Mouse (Mus musculus) limb, embryonic 12.5 days (tissue): ENCODE results near the gene Spock3. TPM values are rescaled to one million over a fixed set of nuclear protein-coding genes. Genes with fewer than 3 reads are reported as not detected.
"Not testable (repeated sequence)": the region's sequence is repeated elsewhere in the genome, so short reads cannot be mapped to it uniquely, and the experiment has no call there.

ENCODE experiments used
- ATAC-seq: fragments of 200-750 bp; cut with Nextera tagmentation; 2 replicates; pipeline ENCODE4 v1.8.0; 2017; ENCODE audit warnings: low read depth, moderate TSS enrichment; ENCODE audit not compliant: insufficient number of reproducible peaks, insufficient read depth, low FRiP score, low TSS enrichment
- H3K27ac ChIP-seq: fragments of 300-500 bp; sonication (generic); 2 replicates; pipeline ENCODE4 v1.5.1; 2016; ENCODE audit warnings: mild to moderate bottlenecking, moderate library complexity
- H3K27me3 ChIP-seq: fragments of 300-500 bp; sonication (generic); 2 replicates; pipeline ENCODE4 v1.6.1; 2016; ENCODE audit warnings: mild to moderate bottlenecking, moderate library complexity
- H3K36me3 ChIP-seq: fragments of 300-500 bp; sonication (generic); 2 replicates; pipeline ENCODE4 v1.6.1; 2016; ENCODE audit warnings: mild to moderate bottlenecking, moderate library complexity
- H3K4me1 ChIP-seq: fragments of 300-500 bp; sonication (generic); replicated peaks from 2 replicates; pipeline ENCODE4 v1.6.1; 2016
- H3K4me2 ChIP-seq: fragments of 300-500 bp; sonication (generic); 2 replicates; pipeline ENCODE4 v1.6.1; 2016; ENCODE audit warnings: mild to moderate bottlenecking, moderate library complexity
- H3K4me3 ChIP-seq: fragments of 300-500 bp; sonication (generic); replicated peaks from 2 replicates; pipeline ENCODE4 v1.5.1; 2016; ENCODE audit warnings: mild to moderate bottlenecking
- H3K9ac ChIP-seq: fragments of 300-500 bp; sonication (generic); replicated peaks from 2 replicates; pipeline ENCODE4 v1.6.1; 2016; ENCODE audit warnings: mild to moderate bottlenecking, moderate library complexity
- H3K9me3 ChIP-seq: fragments of 300-500 bp; sonication (generic); 2 replicates; pipeline ENCODE4 v1.6.1; 2016; ENCODE audit warnings: mild to moderate bottlenecking, moderate library complexity
- WGBS: fragments of 180-500 bp; shearing (Covaris S2); methylation state at CpG from one replicate; pipeline ENCODE4 v1.1.7; 2016; 5-methylcytosine and 5-hydroxymethylcytosine counted together
- polyA plus RNA-seq: library from polyadenylated mRNA; unstranded; fragments of >200 nt; fragmentation: Nextera tagmentation; extraction: Ambion mirVana; gene quantifications from 2 replicates; pipeline ENCODE4 v1.2.1, GENCODE M21; 2016

Gene Spock3
- polyA plus RNA-seq, 1 experiment from 2014 or later, result 15.8 TPM

GRCm38 (mm10) chr8:63163861-63164260 is 213.1 kb downstream of the Spock3 start:
- 52% methylated on average over 2 of the region's 2 CpGs for WGBS
- not testable (repeated sequence) for H3K4me2 ChIP-seq, H3K9me3 ChIP-seq, H3K27ac ChIP-seq, H3K4me1 ChIP-seq, ATAC-seq, H3K4me3 ChIP-seq, H3K27me3 ChIP-seq, H3K36me3 ChIP-seq, H3K9ac ChIP-seq

GRCm38 (mm10) chr8:63165326-63165725 is 214.5 kb downstream of the Spock3 start:
- no peak overlapping the region for H3K4me3 ChIP-seq
- ATAC-seq, result no peak
- H3K27me3 ChIP-seq, result no peaks in the 10 kb centered on the region
- no peaks in the 10 kb centered on the region for H3K9me3 ChIP-seq
- H3K36me3 ChIP-seq, result no peaks in the 10 kb centered on the region
- no peak overlapping the region for H3K27ac ChIP-seq
- no peak overlapping the region for H3K4me2 ChIP-seq
- no peak overlapping the region for H3K9ac ChIP-seq
- H3K4me1 ChIP-seq, result no peaks in the 10 kb centered on the region

- Histone ChIP-seq H3K27me3 (no peaks in the 10 kb centered on the region), H3K9ac (no peak overlapping the region), H3K9me3 (no peaks in the 10 kb centered on the region), H3K4me1 (no peaks in the 10 kb centered on the region), H3K36me3 (no peaks in the 10 kb centered on the region), H3K4me2 (no peak overlapping the region), H3K27ac (no peak overlapping the region), H3K4me3 (no peak overlapping the region)
- ATAC-seq, result no peak
These were observed 219.1 kb downstream of the Spock3 start for GRCm38 (mm10) chr8:63169956-63170355.

GRCm38 (mm10) chr8:63181272-63181671 is 230.5 kb downstream of the Spock3 start:
- 41% methylated on average over 1 of the region's 1 CpGs for WGBS
- Histone ChIP-seq H3K9me3 (no peaks in the 10 kb centered on the region), H3K36me3 (no peaks in the 10 kb centered on the region), H3K27ac (no peak overlapping the region), H3K9ac (no peak overlapping the region), H3K4me2 (no peak overlapping the region), H3K4me3 (no peak overlapping the region), H3K4me1 (no peaks in the 10 kb centered on the region), H3K27me3 (no peaks in the 10 kb centered on the region)
- no peak for ATAC-seq

GRCm38 (mm10) chr8:63258812-63259385 is 308.1 kb downstream of the Spock3 start:
- Histone ChIP-seq H3K27ac (no peak overlapping the region), H3K36me3 (no peaks in the 10 kb centered on the region), H3K4me2 (no peak overlapping the region), H3K9ac (no peak overlapping the region), H3K9me3 (no peaks in the 10 kb centered on the region), H3K4me3 (no peak overlapping the region), H3K27me3 (no peaks in the 10 kb centered on the region), H3K4me1 (no peaks in the 10 kb centered on the region)
- ATAC-seq, result no peak

- Histone ChIP-seq H3K4me1 (no peaks in the 10 kb centered on the region), H3K27ac (no peak overlapping the region), H3K9ac (no peak overlapping the region), H3K27me3 (no peaks in the 10 kb centered on the region), H3K9me3 (no peaks in the 10 kb centered on the region), H3K4me2 (no peak overlapping the region), H3K4me3 (no peak overlapping the region), H3K36me3 (no peaks in the 10 kb centered on the region)
- WGBS, result 82% methylated on average over 4 of the region's 4 CpGs
- ATAC-seq, result no peak
These were observed 311.7 kb downstream of the Spock3 start for GRCm38 (mm10) chr8:63262516-63262915.

- Histone ChIP-seq H3K27ac (no peak overlapping the region), H3K9ac (no peak overlapping the region), H3K4me3 (no peak overlapping the region), H3K27me3 (no peaks in the 10 kb centered on the region), H3K4me2 (no peak overlapping the region), H3K36me3 (no peaks in the 10 kb centered on the region), H3K9me3 (no peaks in the 10 kb centered on the region), H3K4me1 (no peaks in the 10 kb centered on the region)
- WGBS, result 83% methylated on average over 1 of the region's 1 CpGs
- ATAC-seq, result no peak
These were observed 384.6 kb downstream of the Spock3 start for GRCm38 (mm10) chr8:63335366-63335765.

- H3K4me3 ChIP-seq, result no peak overlapping the region
- ATAC-seq, result no peak
- H3K27me3 ChIP-seq, result no peaks in the 10 kb centered on the region
- H3K36me3 ChIP-seq, result no peaks in the 10 kb centered on the region
- no peak overlapping the region for H3K9ac ChIP-seq
- no peak overlapping the region for H3K27ac ChIP-seq
- no peaks in the 10 kb centered on the region for H3K9me3 ChIP-seq
- H3K4me2 ChIP-seq, result no peak overlapping the region
- WGBS, result 77% methylated on average over 6 of the region's 6 CpGs
- no peaks in the 10 kb centered on the region for H3K4me1 ChIP-seq
These were observed 417.8 kb downstream of the Spock3 start for GRCm38 (mm10) chr8:63368580-63368979.

GRCm38 (mm10) chr8:63397659-63398058 is 446.9 kb downstream of the Spock3 start:
- Histone ChIP-seq H3K4me2 (no peak overlapping the region), H3K36me3 (no peaks in the 10 kb centered on the region), H3K4me1 (no peaks in the 10 kb centered on the region), H3K9me3 (no peaks in the 10 kb centered on the region), H3K27me3 (no peaks in the 10 kb centered on the region), H3K4me3 (no peak overlapping the region), H3K27ac (no peak overlapping the region), H3K9ac (no peak overlapping the region)
- ATAC-seq, result no peak
